Mouse (Mus musculus): ENCODE data around the gene Fbxo21. TPM values are rescaled to one million over a fixed set of nuclear protein-coding genes. Genes with fewer than 3 reads are reported as not detected.
A peak's percentile ranks its signal among the peaks of the same experiment; 100 is the strongest.

Gene Fbxo21
- polyA plus RNA-seq, 1 experiment, result 12.9 TPM

GRCm38 (mm10) chr5:117999584-117999983, 23.1 kb downstream of the Fbxo21 start:
- H3K27me3 ChIP-seq (ENCODE audit: control insufficient read depth, insufficient read depth, low read length), result no peaks in the 10 kb centered on the region
- no peak overlapping the region for H3K4me3 ChIP-seq (ENCODE audit: low read depth, low read length)
- H3K4me1 ChIP-seq (ENCODE audit: control insufficient read depth, insufficient read depth, insufficient read length, low read length), result peaks cover 12% of the 10 kb centered on the region
- H3K27ac ChIP-seq (ENCODE audit: insufficient read depth, low read depth, low read length), result no peak overlapping the region
- H3K36me3 ChIP-seq (ENCODE audit: control insufficient read depth, insufficient read depth, low read length), result peaks cover 7% of the 10 kb centered on the region
- TF ChIP-seq POLR2A (IDR thresholded peaks at IDR 0.05; ENCODE audit: low read depth, low read length), result no peak
- no peak for TF ChIP-seq CTCF (IDR thresholded peaks at IDR 0.05; ENCODE audit: extremely low read depth, insufficient read length, insufficient replicate concordance, low read depth, low read length)
- WGBS, result 86% methylated on average over 11 of the region's 11 CpGs

- WGBS, result 34% methylated on average over 9 of the region's 9 CpGs
- Histone ChIP-seq H3K27ac (ENCODE audit: insufficient read depth, low read depth, low read length) (no peak overlapping the region), H3K4me3 (ENCODE audit: low read depth, low read length) (no peak overlapping the region), H3K36me3 (ENCODE audit: control insufficient read depth, insufficient read depth, low read length) (peaks cover 7% of the 10 kb centered on the region), H3K4me1 (ENCODE audit: control insufficient read depth, insufficient read depth, insufficient read length, low read length) (peaks cover 8% of the 10 kb centered on the region), H3K27me3 (ENCODE audit: control insufficient read depth, insufficient read depth, low read length) (no peaks in the 10 kb centered on the region)
- TF ChIP-seq CTCF (IDR thresholded peaks at IDR 0.05; ENCODE audit: extremely low read depth, insufficient read length, insufficient replicate concordance, low read depth, low read length) (peak; percentile 86; the same call in 1 of the 2 replicates), POLR2A (IDR thresholded peaks at IDR 0.05; ENCODE audit: low read depth, low read length) (no peak; the same call in 1 of the 2 replicates)
Measured at GRCm38 (mm10) chr5:118002059-118002458, 25.5 kb downstream of the Fbxo21 start.

GRCm38 (mm10) chr5:118004619-118005018, 28.1 kb downstream of the Fbxo21 start:
- H3K4me3 ChIP-seq (ENCODE audit: low read depth, low read length), result no peak overlapping the region
- no peak overlapping the region for H3K27ac ChIP-seq (ENCODE audit: insufficient read depth, low read depth, low read length)
- no peaks in the 10 kb centered on the region for H3K27me3 ChIP-seq (ENCODE audit: control insufficient read depth, insufficient read depth, low read length)
- WGBS, result 83% methylated on average over 8 of the region's 8 CpGs
- no peaks in the 10 kb centered on the region for H3K4me1 ChIP-seq (ENCODE audit: control insufficient read depth, insufficient read depth, insufficient read length, low read length)
- H3K36me3 ChIP-seq (ENCODE audit: control insufficient read depth, insufficient read depth, low read length), result peaks cover 7% of the 10 kb centered on the region
- TF ChIP-seq POLR2A (IDR thresholded peaks at IDR 0.05; ENCODE audit: low read depth, low read length) (no peak), CTCF (IDR thresholded peaks at IDR 0.05; ENCODE audit: extremely low read depth, insufficient read length, insufficient replicate concordance, low read depth, low read length) (peak; percentile 72; the same call in 1 of the 2 replicates)

GRCm38 (mm10) chr5:118005728-118006127, 29.2 kb downstream of the Fbxo21 start:
- H3K36me3 ChIP-seq (ENCODE audit: control insufficient read depth, insufficient read depth, low read length), result peaks cover 7% of the 10 kb centered on the region
- H3K4me3 ChIP-seq (ENCODE audit: low read depth, low read length), result no peak overlapping the region
- H3K4me1 ChIP-seq (ENCODE audit: control insufficient read depth, insufficient read depth, insufficient read length, low read length), result no peaks in the 10 kb centered on the region
- TF ChIP-seq POLR2A (IDR thresholded peaks at IDR 0.05; ENCODE audit: low read depth, low read length) (no peak), CTCF (IDR thresholded peaks at IDR 0.05; ENCODE audit: extremely low read depth, insufficient read length, insufficient replicate concordance, low read depth, low read length) (no peak)
- WGBS, result 65% methylated on average over 1 of the region's 1 CpGs
- H3K27ac ChIP-seq (ENCODE audit: insufficient read depth, low read depth, low read length), result no peak overlapping the region
- H3K27me3 ChIP-seq (ENCODE audit: control insufficient read depth, insufficient read depth, low read length), result no peaks in the 10 kb centered on the region

- Histone ChIP-seq H3K4me1 (ENCODE audit: control insufficient read depth, insufficient read depth, insufficient read length, low read length) (no peaks in the 10 kb centered on the region), H3K36me3 (ENCODE audit: control insufficient read depth, insufficient read depth, low read length) (peaks cover 3% of the 10 kb centered on the region; the same call in 1 of the 2 replicates), H3K27me3 (ENCODE audit: control insufficient read depth, insufficient read depth, low read length) (no peaks in the 10 kb centered on the region), H3K27ac (ENCODE audit: insufficient read depth, low read depth, low read length) (no peak overlapping the region), H3K4me3 (ENCODE audit: low read depth, low read length) (no peak overlapping the region)
- TF ChIP-seq CTCF (IDR thresholded peaks at IDR 0.05; ENCODE audit: extremely low read depth, insufficient read length, insufficient replicate concordance, low read depth, low read length) (no peak), POLR2A (IDR thresholded peaks at IDR 0.05; ENCODE audit: low read depth, low read length) (no peak)
- 92% methylated on average over 13 of the region's 13 CpGs for WGBS
Measured at GRCm38 (mm10) chr5:118008344-118008743, 31.8 kb downstream of the Fbxo21 start.

GRCm38 (mm10) chr5:118010872-118011271, 34.3 kb downstream of the Fbxo21 start:
- H3K4me1 ChIP-seq (ENCODE audit: control insufficient read depth, insufficient read depth, insufficient read length, low read length), result no peaks in the 10 kb centered on the region
- 59% methylated on average over 7 of the region's 7 CpGs for WGBS
- peaks cover 3% of the 10 kb centered on the region; the same call in 1 of the 2 replicates for H3K36me3 ChIP-seq (ENCODE audit: control insufficient read depth, insufficient read depth, low read length)
- H3K4me3 ChIP-seq (ENCODE audit: low read depth, low read length), result no peak overlapping the region
- TF ChIP-seq POLR2A (IDR thresholded peaks at IDR 0.05; ENCODE audit: low read depth, low read length) (no peak), CTCF (IDR thresholded peaks at IDR 0.05; ENCODE audit: extremely low read depth, insufficient read length, insufficient replicate concordance, low read depth, low read length) (no peak)
- H3K27me3 ChIP-seq (ENCODE audit: control insufficient read depth, insufficient read depth, low read length), result no peaks in the 10 kb centered on the region
- H3K27ac ChIP-seq (ENCODE audit: insufficient read depth, low read depth, low read length), result no peak overlapping the region

GRCm38 (mm10) chr5:118011796-118012195, 35.3 kb downstream of the Fbxo21 start:
- H3K4me1 ChIP-seq (ENCODE audit: control insufficient read depth, insufficient read depth, insufficient read length, low read length), result no peaks in the 10 kb centered on the region
- no peak for TF ChIP-seq CTCF (IDR thresholded peaks at IDR 0.05; ENCODE audit: extremely low read depth, insufficient read length, insufficient replicate concordance, low read depth, low read length)
- TF ChIP-seq POLR2A (IDR thresholded peaks at IDR 0.05; ENCODE audit: low read depth, low read length), result no peak
- no peak overlapping the region for H3K27ac ChIP-seq (ENCODE audit: insufficient read depth, low read depth, low read length)
- H3K4me3 ChIP-seq (ENCODE audit: low read depth, low read length), result no peak overlapping the region
- 74% methylated on average over 7 of the region's 7 CpGs for WGBS
- no peaks in the 10 kb centered on the region for H3K27me3 ChIP-seq (ENCODE audit: control insufficient read depth, insufficient read depth, low read length)
- peaks cover 3% of the 10 kb centered on the region; the same call in 1 of the 2 replicates for H3K36me3 ChIP-seq (ENCODE audit: control insufficient read depth, insufficient read depth, low read length)
